8 mouse cellular contexts compared by ENCODE assay signal in the genomic region with DNA sequence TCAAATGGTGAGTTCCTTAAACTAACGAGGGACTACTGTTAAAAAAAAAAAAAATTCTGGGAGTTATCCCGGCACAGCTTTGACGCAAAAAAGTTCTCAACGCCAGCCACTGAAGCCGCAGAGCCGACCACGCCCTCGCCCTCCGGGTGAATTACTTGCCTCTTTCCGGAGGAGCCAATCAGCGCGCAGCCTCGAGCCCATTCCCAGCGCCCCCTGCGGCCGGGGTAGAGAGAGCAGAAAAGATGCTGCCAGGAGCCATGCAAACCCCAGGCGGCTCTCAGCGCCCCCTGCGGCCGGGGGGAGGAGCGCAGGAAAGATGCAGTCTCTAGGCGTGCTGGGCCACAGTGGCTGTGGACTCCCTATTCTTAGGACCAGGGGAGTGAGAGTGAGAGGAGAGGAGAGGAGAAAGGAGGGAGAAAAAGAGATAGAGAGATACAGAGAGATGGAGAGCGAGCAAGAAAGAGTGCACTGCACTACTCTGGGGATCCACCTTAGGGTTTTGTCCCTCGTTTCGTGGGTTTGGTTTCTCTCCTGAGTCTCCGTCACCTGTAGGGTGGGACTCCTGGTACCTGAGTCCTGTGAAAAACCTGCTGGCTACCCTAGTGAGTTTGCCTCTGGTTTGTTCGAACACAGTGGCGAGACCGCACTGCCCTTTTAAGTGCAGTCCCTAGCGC. TPM values are rescaled to one million over a fixed set of nuclear protein-coding genes. Genes with fewer than 3 reads are reported as not detected.
DNase-seq lines count a peak whose midpoint lies in the region; ATAC-seq and TF ChIP-seq lines count a peak whose summit lies in the region.

No protein-coding gene starts in this region.

- no peak overlapping the region for H3K9ac ChIP-seq in lung, postnatal 0 days (replicated peaks; ENCODE audit: low read depth)

- WGBS in hindbrain, embryonic 10.5 days: under 1% methylated on average over 30 of the region's 30 CpGs
- under 1% methylated on average over 30 of the region's 30 CpGs for WGBS in lung, postnatal 0 days

- peak; percentile 67 for DNase-seq in MEL-GATA-1-ER (ENCODE audit: extremely low read depth, low read depth)
- DNase-seq in cerebellum, adult 8-10 months: peak; percentile 68
- peak; percentile 85 for DNase-seq in forelimb bud, embryonic 11.5 days (ENCODE audit: low read depth, low spot score)
- peak; percentile 92 for DNase-seq in hindbrain, embryonic 10.5 days (ENCODE audit: low spot score)
- peak; percentile 76 for DNase-seq in layer of hippocampus, adult 9-11 months
- DNase-seq in lung, postnatal 0 days (ENCODE audit: low spot score): peak; percentile 94
- peak; percentile 74 for DNase-seq in ovary, postnatal 14 days (ENCODE audit: low spot score)
- peak; percentile 87 for DNase-seq in thymus, postnatal 25 days

- peak overlapping the region; percentile 72 for H3K4me3 ChIP-seq in hindbrain, embryonic 10.5 days
- peak overlapping the region; percentile 90 for H3K4me3 ChIP-seq in lung, postnatal 0 days (ENCODE audit: low read depth, low read length)

- no peaks in the 10 kb centered on the region for H3K36me3 ChIP-seq in hindbrain, embryonic 10.5 days
- H3K36me3 ChIP-seq in lung, postnatal 0 days (ENCODE audit: insufficient read depth, low read length): no peaks in the 10 kb centered on the region

- H3K27ac ChIP-seq in hindbrain, embryonic 10.5 days: peak overlapping the region; percentile 89
- H3K27ac ChIP-seq in lung, postnatal 0 days (ENCODE audit: low read length): peak overlapping the region; percentile 94

- no peaks in the 10 kb centered on the region for H3K9me3 ChIP-seq in hindbrain, embryonic 10.5 days
- no peaks in the 10 kb centered on the region for H3K9me3 ChIP-seq in lung, postnatal 0 days (ENCODE audit: low read length)

- TF ChIP-seq EP300 in lung, postnatal 0 days (IDR thresholded peaks at IDR 0.05): no peak

- no peaks in the 10 kb centered on the region for H3K27me3 ChIP-seq in hindbrain, embryonic 10.5 days (ENCODE audit: insufficient read depth, poor library complexity, severe bottlenecking)
- no peaks in the 10 kb centered on the region for H3K27me3 ChIP-seq in lung, postnatal 0 days (replicated peaks; ENCODE audit: insufficient read depth, low read length)

- peak overlapping the region; percentile 59 for H3K4me2 ChIP-seq in lung, postnatal 0 days (replicated peaks; ENCODE audit: low read depth, low read length)

- peak; percentile 97 for TF ChIP-seq CTCF in lung, postnatal 0 days (IDR thresholded peaks at IDR 0.05)

- H3K4me1 ChIP-seq in hindbrain, embryonic 10.5 days (replicated peaks): peaks cover 21% of the 10 kb centered on the region
- peaks cover 10% of the 10 kb centered on the region; the same call in 1 of the 2 replicates for H3K4me1 ChIP-seq in lung, postnatal 0 days (ENCODE audit: insufficient read depth, low read depth, low read length)

- ATAC-seq in lung, postnatal 0 days: peak; percentile 79

RNA-seq across cellular contexts. Expression of gene Exd1, which starts 0.4 kb away (rescaled TPM):
- 0.35 and 0.78 TPM in 2 replicates for polyA plus RNA-seq in hindbrain, embryonic 10.5 days (2016; fragmentation: Nextera tagmentation; extraction: Ambion mirVana)
- polyA plus RNA-seq in lung, postnatal 0 days (2015; fragmentation: Nextera tagmentation; extraction: Ambion mirVana): 0.11 and 0.18 TPM in 2 replicates

RNA-seq across cellular contexts. Expression of gene Chp1, which starts 0.5 kb away (rescaled TPM):
- 52.2 and 52.9 TPM in 2 replicates for polyA plus RNA-seq in hindbrain, embryonic 10.5 days (2016; fragmentation: Nextera tagmentation; extraction: Ambion mirVana)
- polyA plus RNA-seq in lung, postnatal 0 days (2015; fragmentation: Nextera tagmentation; extraction: Ambion mirVana): 113 and 129 TPM in 2 replicates

Comparison
In these comparisons a context has a peak if more than half of its experiments do, and no peak if none do; other contexts are left out.
1. Peak in every context shown above with its lines: DNase-seq, ATAC-seq, H3K4me3 ChIP-seq and H3K27ac ChIP-seq.